Mouse (Mus musculus) kidney, adult 2 months (tissue): ENCODE results near the gene Tenm4.

Source experiments
- CTCF ChIP-seq: fragments of 200-500 bp; conservative IDR thresholded peaks from 2 replicates; pipeline ENCODE4 v1.5.1; 2011; ENCODE audit warnings: low read depth, mild to moderate bottlenecking, control low read depth, low read length, moderate library complexity, mixed read lengths; ENCODE audit not compliant: insufficient read depth, insufficient read length
- POLR2A ChIP-seq: fragments of 200-500 bp; IDR thresholded peaks from one replicate; pipeline ENCODE4 v1.6.1; 2011; ENCODE audit warnings: low read depth, low read length, control low read depth

- TF ChIP-seq CTCF: no peak
- TF ChIP-seq POLR2A: no peak
These were observed 274.7 kb downstream of the Tenm4 start for GRCm38 (mm10) chr7:96445771-96446170.
